Mouse (Mus musculus) bone marrow macrophage, adult 2 months (primary cell): Measurements from ENCODE around the gene Mbl2.

ENCODE experiments used
- CTCF ChIP-seq: IDR thresholded peaks from 2 replicates; pipeline ENCODE4 v1.5.1; 2012; ENCODE audit warnings: low read depth, mild to moderate bottlenecking, low read length, moderate library complexity
- POLR2A ChIP-seq: IDR thresholded peaks from 2 replicates; pipeline ENCODE4 v1.6.1; 2012; ENCODE audit warnings: mild to moderate bottlenecking, low read depth, low read length, borderline replicate concordance

DNA sequence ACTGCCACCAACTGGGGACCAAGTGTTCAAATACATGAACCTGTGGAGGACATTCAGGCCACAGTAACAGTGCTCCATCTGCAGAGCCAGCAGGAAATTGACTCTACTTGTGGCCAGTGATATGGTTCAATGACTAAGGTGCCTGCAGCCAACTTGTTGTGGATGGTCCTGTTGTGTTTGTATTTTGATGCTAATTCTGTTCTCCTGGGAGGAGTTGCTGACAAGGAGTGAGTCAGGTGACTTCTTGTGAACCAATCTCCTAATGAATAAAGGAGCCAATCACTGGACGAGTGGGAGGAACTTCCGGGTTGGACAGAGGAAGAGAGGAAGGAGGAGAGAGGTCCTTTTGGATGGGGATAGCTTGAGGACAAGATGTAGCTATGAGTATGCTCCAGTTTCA lies 47.2 kb upstream of the Mbl2 start:
- TF ChIP-seq POLR2A (no peak), CTCF (no peak)
